Mouse (Mus musculus) myocyte (in vitro differentiated cells): Measurements from ENCODE around the gene Trp53bp2.

Source experiments
- CEBPB ChIP-seq: IDR thresholded peaks from 2 replicates; pipeline ENCODE4 v1.6.1; 2011; ENCODE audit warnings: mild to moderate bottlenecking, moderate library complexity; ENCODE audit not compliant: poor library complexity, insufficient read depth, severe bottlenecking
- E2F4 ChIP-seq: IDR thresholded peaks from one replicate; pipeline ENCODE4 v1.6.1; 2011; ENCODE audit warnings: mild to moderate bottlenecking, control low read depth, moderate library complexity; ENCODE audit not compliant: insufficient read depth
- MAX ChIP-seq: IDR thresholded peaks from one replicate; pipeline ENCODE4 v1.6.1; 2011; ENCODE audit warnings: low read depth, mild to moderate bottlenecking, control low read depth
- MYOD1 ChIP-seq, 3 experiments: IDR thresholded peaks; one replicate each; pipeline ENCODE4 v1.6.1; 2011; ENCODE audit warnings: control low read depth in 2 of 3, low read depth in 2 of 3, mild to moderate bottlenecking in 2 of 3, moderate library complexity in 1 of 3; ENCODE audit not compliant: insufficient read length in 2 of 3, control insufficient read depth in 1 of 3
- MYOG ChIP-seq, 3 experiments: IDR thresholded peaks; one replicate each; pipeline ENCODE4 v1.6.1; 2011; ENCODE audit warnings: control low read depth in 2 of 3, low read depth in 2 of 3, mild to moderate bottlenecking in 2 of 3; ENCODE audit not compliant: insufficient read length in 2 of 3, control insufficient read depth in 1 of 3, insufficient read depth in 1 of 3
- POLR2A ChIP-seq: IDR thresholded peaks from one replicate; pipeline ENCODE4 v1.6.1; 2011; ENCODE audit warnings: low read depth, mild to moderate bottlenecking, control low read depth, moderate library complexity; ENCODE audit not compliant: insufficient read length
- POLR2AphosphoS2 ChIP-seq: IDR thresholded peaks from one replicate; pipeline ENCODE4 v1.6.1; 2011; ENCODE audit warnings: low read depth, control low read depth; ENCODE audit not compliant: insufficient read length
- REST ChIP-seq: IDR thresholded peaks from one replicate; pipeline ENCODE4 v1.6.1; 2011; ENCODE audit warnings: mild to moderate bottlenecking, control low read depth, moderate library complexity; ENCODE audit not compliant: insufficient read depth, insufficient read length
- SRF ChIP-seq: IDR thresholded peaks from one replicate; pipeline ENCODE4 v1.6.1; 2011; ENCODE audit warnings: low read depth; ENCODE audit not compliant: control insufficient read depth, insufficient read length
- TCF12 ChIP-seq: IDR thresholded peaks from one replicate; pipeline ENCODE4 v1.6.1; 2011; ENCODE audit warnings: mild to moderate bottlenecking, control low read depth; ENCODE audit not compliant: poor library complexity, insufficient read depth, severe bottlenecking
- TCF3 ChIP-seq: IDR thresholded peaks from one replicate; pipeline ENCODE4 v1.6.1; 2011; ENCODE audit warnings: low read depth, control low read depth; ENCODE audit not compliant: insufficient read length
- USF1 ChIP-seq: IDR thresholded peaks from one replicate; pipeline ENCODE4 v1.6.1; 2011; ENCODE audit warnings: low read depth, mild to moderate bottlenecking, control low read depth, moderate library complexity

DNA sequence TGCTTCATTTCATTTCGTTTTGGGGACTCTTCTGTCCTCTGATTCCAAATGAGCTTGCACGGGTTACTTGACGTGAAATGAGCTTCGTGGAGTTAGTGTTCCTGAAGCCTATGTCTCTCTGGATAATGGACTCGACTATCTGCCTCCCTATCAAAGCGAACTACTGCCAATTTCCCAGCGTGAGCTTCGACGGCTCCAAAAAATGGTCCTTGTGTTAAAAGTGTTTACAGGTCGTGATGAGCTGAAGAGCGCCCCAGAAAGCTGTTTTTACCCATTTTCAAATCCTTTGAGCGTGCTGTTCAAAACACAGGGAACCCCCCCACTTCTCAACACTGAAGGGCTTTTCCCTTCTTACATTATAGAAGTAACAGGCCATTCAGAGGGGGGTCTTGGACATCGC, 729 bp upstream of the Trp53bp2 start:
- TF ChIP-seq POLR2A (no peak), TCF3 (no peak), USF1 (no peak), SRF (no peak), CEBPB (no peak), MAX (no peak), MYOD1 (IDR thresholded peaks at IDR 0.05; ENCODE audit: control insufficient read depth in 1 of 3, insufficient read length in 2 of 3, low read depth in 2 of 3) (no peak), E2F4 (no peak), REST (no peak), POLR2AphosphoS2 (no peak), TCF12 (no peak), MYOG (IDR thresholded peaks at IDR 0.05; ENCODE audit: control insufficient read depth in 1 of 3, insufficient read depth in 1 of 3, insufficient read length in 2 of 3, low read depth in 2 of 3) (no peak)
